Mouse (Mus musculus) erythroblast, adult 5-6 weeks (primary cell): Measurements from ENCODE around the gene Cpsf6. TPM values are rescaled to one million over a fixed set of nuclear protein-coding genes. Genes with fewer than 3 reads are reported as not detected.
"Not testable (repeated sequence)": the region's sequence is repeated elsewhere in the genome, so short reads cannot be mapped to it uniquely, and the experiment has no call there.

Experiments used
- ATAC-seq: replicated peaks from 2 replicates; pipeline ENCODE4 v1.8.0; 2016; ENCODE audit warnings: moderate number of reproducible peaks, mild to moderate bottlenecking, moderate TSS enrichment, inconsistent platforms; ENCODE audit not compliant: poor library complexity, low FRiP score, severe bottlenecking
- total RNA-seq, 2 experiments: library from RNA; stranded (forward) in 1 of 2; stranded (reverse) in 1 of 2; fragments of 150-400 nt in 1 of 2; fragments of 200-764, 138-1000 nt in 1 of 2; gene quantifications; 2 replicates each; pipeline versions ENCODE4 v1.2.3 to v1.2.4; 2015 to 2017; ENCODE audit warnings: low replicate concordance in 2 of 2

The Cpsf6 gene
- total RNA-seq, 2 experiments from 2014 or later, result 36.5 to 47.7 TPM

GRCm38 (mm10) chr10:117389371-117389740, 9.5 kb upstream of the Cpsf6 start:
- no peak for ATAC-seq

GRCm38 (mm10) chr10:117388637-117389370, 9.0 kb upstream of the Cpsf6 start:
- ATAC-seq, result no peak

GRCm38 (mm10) chr10:117387961-117388636, 8.3 kb upstream of the Cpsf6 start:
- ATAC-seq, result not testable (repeated sequence)

- ATAC-seq, result no peak
Measured at GRCm38 (mm10) chr10:117386981-117387380, 7.2 kb upstream of the Cpsf6 start.

- no peak for ATAC-seq
Measured at GRCm38 (mm10) chr10:117386261-117386660, 6.4 kb upstream of the Cpsf6 start.

- no peak for ATAC-seq
Measured at GRCm38 (mm10) chr10:117385431-117385830, 5.6 kb upstream of the Cpsf6 start.

GRCm38 (mm10) chr10:117385086-117385430, 5.2 kb upstream of the Cpsf6 start:
- no peak for ATAC-seq

- no peak for ATAC-seq
Measured at GRCm38 (mm10) chr10:117384386-117385085, 4.7 kb upstream of the Cpsf6 start.

GRCm38 (mm10) chr10:117383941-117384340, 4.1 kb upstream of the Cpsf6 start:
- ATAC-seq, result no peak

- ATAC-seq, result no peak
Measured at GRCm38 (mm10) chr10:117382996-117383550, 3.3 kb upstream of the Cpsf6 start.

GRCm38 (mm10) chr10:117382146-117382545, 2.3 kb upstream of the Cpsf6 start:
- ATAC-seq, result no peak

- no peak for ATAC-seq
Measured at GRCm38 (mm10) chr10:117380721-117381570, 1.1 kb upstream of the Cpsf6 start.

GRCm38 (mm10) chr10:117379441-117379840, 374 bp downstream of the Cpsf6 start:
- no peak for ATAC-seq

- no peak for ATAC-seq
Measured at GRCm38 (mm10) chr10:117378642-117379041, 1.2 kb downstream of the Cpsf6 start.

GRCm38 (mm10) chr10:117378291-117378555, 1.6 kb downstream of the Cpsf6 start:
- no peak for ATAC-seq

- ATAC-seq, result no peak
Measured at GRCm38 (mm10) chr10:117377431-117378290, 2.2 kb downstream of the Cpsf6 start.

- peak; percentile 98 for ATAC-seq
Measured at GRCm38 (mm10) chr10:117376580-117377189, 3.1 kb downstream of the Cpsf6 start.

- peak; percentile 64 for ATAC-seq
Measured at GRCm38 (mm10) chr10:117375841-117376579, 3.8 kb downstream of the Cpsf6 start.
